Mouse (Mus musculus) lung, postnatal 10 days (tissue): Measurements from ENCODE around the gene Coa4.

Source experiments
- DNase-seq: peaks from one replicate; pipeline ENCODE4 v3.0.0; 2021

Gene Coa4

GRCm38 (mm10) chr7:100504740-100505487 is 32.0 kb upstream of the Coa4 start:
- DNase-seq: no peak

DNA sequence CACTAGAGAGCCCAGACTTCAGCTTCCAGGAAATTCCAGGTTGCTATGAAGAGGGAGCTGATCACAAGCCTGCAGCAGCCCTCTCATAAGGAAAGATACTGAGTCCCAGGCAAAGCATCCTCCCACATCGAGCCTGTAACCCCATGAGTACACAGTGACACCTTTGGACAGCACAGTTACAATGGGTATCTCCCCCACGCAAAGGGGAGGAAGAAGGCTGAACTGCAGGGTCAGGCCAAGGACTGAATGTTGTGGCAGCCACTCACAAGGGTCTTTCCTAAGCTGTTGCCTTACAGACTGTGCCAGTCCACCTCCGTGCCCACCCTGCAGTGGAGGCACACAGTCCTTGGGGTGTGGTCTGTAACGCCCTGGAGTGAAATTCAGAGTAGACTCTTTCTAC is 30.4 kb upstream of the Coa4 start:
- DNase-seq: no peak

- no peak for DNase-seq
Observed at GRCm38 (mm10) chr7:100508670-100509069, 28.2 kb upstream of the Coa4 start.

- no peak for DNase-seq
Observed at GRCm38 (mm10) chr7:100511602-100512001, 25.3 kb upstream of the Coa4 start.

DNA sequence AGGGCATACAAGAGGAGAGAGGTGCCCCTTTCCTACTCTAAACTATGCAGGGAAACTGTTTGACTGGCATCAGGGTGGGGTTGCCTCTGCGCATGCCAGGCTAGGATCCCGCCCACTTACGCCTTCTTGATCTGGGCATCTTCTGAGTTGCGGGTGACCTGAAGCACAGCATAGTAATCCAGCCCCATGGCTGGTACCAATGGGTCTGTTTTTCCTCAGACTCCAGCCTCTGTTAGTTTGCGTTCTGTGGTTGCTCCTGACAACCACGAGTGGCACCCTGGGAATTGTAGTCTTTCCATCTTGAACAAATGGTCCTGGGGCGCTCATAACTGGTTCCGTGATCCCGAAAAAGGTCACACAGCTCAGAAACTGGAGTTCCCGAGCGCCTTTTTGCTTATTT is 22.3 kb upstream of the Coa4 start, which contains the start of gene Dnajb13:
TSS of gene Dnajb13 (minus strand) at position 388 of the 400 bp plus-strand sequence.
- DNase-seq: no peak

- no peak for DNase-seq
Observed at GRCm38 (mm10) chr7:100520204-100520603, 16.7 kb upstream of the Coa4 start.

DNA sequence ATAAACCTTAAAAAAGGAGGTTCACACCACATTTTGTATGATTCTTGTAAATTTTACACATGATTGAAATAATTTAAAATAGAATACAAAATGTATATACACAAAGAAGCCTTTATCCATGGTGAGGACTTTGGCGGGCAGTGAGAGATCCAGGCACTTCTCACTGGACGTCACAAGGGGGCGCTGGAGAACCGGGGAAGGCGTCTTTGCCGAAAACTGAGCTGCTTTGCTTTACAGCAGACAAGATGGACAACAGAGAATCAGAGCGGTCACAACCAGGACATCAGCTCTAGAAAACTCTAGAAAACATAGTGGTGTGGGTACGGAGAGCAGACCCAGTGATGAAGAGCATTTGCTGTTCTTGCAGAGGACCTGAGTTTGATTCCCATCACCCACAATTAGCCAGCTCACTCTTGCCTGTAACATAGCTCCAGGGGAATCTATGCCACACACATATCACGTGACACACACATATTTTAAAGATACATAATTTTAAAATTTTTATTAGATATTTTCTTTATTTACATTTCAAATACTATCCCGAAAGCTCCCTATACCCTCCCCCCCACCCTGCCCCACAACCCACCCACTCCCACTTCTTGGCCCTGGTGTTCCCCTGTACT is 16.1 kb upstream of the Coa4 start:
- DNase-seq: peak; percentile 90

GRCm38 (mm10) chr7:100522222-100522621 is 14.6 kb upstream of the Coa4 start:
- no peak for DNase-seq

DNA sequence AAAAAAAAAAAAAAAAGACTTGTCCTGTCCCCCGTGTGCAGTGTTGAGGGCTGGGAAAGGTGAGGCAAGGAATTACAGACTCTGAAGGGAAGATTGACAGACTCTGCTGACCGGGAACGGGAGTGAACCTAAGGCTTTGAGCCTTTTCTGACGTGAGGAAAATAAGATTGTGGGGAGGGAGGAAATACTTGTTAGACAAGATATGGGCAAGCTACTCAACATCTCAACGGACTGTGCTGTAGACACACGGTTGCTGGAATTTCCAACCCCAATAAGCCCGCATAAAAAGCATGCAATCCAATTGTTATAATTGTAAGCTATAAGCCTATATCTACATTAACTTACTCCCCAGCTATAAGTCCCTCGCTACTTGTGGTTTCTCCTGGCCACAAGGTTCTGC is 12.2 kb upstream of the Coa4 start:
- no peak for DNase-seq

- no peak for DNase-seq
Observed at GRCm38 (mm10) chr7:100530766-100531165, 6.1 kb upstream of the Coa4 start.

- DNase-seq: peak; percentile 44
Observed at GRCm38 (mm10) chr7:100533503-100533902, 3.4 kb upstream of the Coa4 start.

DNA sequence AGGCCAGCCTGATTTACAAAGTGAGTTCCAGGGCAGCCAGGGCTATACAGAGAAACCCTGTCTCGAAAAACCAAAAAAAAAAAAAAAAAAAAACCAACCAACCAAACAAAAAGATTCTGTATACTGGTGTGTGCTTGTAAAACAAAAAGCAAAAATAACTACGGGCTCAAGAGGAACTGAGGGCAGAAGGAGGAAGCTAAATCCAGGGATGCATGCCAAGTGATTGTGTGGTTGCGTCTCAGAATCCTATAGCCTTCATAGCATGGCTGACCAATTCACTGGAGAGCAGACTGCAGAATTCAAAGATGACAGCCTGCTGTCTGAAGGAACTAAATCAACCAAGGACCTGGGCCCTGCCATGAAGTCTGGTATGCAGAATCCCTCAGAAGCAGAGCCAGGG is 2.7 kb upstream of the Coa4 start:
- DNase-seq: no peak

GRCm38 (mm10) chr7:100535831-100536230 is 1.0 kb upstream of the Coa4 start:
- DNase-seq: no peak

DNA sequence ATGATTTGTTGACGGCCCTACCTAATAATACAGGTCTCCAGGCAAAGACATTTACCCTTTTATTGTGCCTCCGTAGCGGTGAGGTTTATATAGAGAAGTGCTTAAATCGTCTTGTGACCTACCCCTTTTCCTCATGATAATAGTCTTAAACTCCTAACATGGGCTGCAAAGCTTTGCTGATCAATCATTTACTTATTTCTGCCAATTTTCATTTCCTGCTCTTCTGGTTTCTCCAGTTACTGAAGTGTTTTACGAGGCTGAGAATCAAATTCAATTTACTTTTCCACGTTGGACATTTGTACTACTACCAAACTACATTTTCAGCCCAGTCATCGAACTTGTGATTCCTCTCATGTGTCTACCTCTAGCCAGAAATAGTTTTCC is 640 bp downstream of the Coa4 start:
- DNase-seq: no peak

DNA sequence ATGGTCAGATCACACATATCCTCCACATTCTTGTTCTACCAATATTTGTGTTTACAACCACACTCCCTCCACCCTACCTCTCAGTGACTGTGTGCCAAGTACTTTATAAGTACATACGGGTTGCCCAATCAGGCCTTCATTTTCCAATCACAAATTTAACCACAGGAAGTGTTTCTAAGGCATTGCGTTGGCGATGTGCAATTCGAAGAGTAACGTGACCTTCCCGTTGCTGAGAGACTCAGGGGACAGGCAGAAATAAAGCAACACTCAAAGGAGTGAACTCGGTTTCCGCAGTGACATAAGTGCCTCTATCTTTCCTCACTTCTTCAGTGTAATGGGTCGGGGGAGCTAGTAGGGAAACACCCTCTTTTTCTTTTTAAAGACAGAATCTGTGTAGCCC is 2.6 kb downstream of the Coa4 start:
- DNase-seq: no peak

DNA sequence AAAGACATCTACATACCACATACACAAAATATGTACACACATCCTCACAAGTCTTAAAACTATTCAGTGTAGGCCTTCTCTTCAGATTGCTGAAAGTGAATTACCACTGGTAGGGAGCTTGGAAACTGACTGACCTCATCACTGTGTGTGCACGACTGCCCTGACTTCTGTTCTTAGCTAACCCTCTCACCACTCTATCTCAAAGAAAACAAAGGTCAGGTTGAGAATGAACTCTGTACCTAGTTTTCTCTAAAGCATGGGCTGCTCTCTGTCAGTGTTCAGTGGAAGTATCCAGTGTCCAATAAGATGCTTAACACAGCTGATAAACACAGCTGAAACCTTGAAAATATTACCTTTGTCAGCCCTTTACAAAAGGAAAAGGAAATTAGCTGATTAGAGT is 7.6 kb downstream of the Coa4 start:
- no peak for DNase-seq

DNA sequence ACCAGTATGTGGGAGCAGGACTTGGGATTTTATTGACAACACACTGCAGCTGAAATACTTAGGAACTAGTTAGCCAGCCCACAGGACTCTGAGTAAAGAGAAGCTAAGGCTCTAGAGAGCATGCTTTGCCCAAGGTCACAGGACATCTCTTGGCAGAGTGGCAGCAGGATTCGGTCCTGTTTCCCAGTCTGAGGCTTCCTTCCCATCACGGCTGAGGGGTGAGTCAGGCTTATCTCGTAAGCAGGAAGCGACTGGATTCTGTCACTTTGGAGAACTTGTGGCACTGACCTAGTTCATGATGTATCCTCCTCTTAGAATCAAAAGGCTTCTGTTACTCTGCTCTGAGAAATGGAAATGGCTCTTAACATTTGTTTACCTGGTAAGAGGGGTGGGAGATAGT is 10.8 kb downstream of the Coa4 start:
- no peak for DNase-seq

DNA sequence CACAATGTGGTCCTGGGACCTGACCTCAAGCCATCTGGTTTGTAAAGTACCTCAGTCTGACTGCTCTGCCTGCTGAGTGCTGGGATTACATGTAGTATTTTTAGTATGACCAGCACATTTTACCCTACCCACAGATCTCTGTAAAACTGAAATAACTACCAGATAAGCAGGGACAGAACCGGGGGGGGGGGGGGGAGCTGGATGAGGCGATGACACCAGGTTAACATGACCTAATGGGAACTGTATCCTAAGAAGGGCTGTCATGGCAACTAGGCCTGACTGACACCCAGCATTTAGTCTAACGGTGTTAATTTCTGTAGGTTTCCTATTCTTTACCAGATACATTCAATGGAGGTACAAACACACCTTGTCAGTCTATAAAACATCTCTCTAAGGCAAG is 12.9 kb downstream of the Coa4 start:
- DNase-seq: no peak

DNA sequence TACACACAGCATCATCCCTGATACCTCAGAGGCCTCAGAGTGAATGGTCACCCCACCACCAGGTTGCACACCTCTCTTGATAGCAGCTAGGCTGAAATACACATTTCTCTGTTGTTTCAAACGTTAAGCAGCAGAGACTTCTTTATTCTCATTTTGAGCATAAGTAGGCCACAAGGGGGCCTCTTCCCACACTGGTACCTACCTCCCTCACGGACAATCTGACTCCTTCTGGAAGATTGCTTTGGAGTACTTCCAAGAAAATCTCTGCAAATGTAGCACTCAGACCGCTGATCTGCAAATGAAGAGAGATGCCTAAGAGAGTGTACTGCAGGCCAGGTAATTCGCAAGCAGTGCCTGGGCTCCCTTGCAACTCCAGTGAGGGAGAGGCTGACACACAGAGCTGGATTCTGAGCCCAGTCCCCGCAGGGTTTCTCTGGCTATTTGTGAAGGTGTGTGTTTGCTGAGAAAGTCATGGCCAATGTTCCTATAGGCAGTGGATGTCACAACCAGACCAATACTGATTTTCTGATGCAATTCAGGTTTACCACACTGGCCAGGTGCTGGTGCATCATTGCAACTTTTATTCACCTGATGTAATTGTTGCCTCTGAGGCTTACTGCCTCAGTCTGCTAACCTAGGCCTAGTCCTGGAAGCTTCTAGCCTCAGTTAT is 13.6 kb downstream of the Coa4 start:
- peak; percentile 54 for DNase-seq

GRCm38 (mm10) chr7:100554939-100555338 is 18.1 kb downstream of the Coa4 start:
- no peak for DNase-seq

DNA sequence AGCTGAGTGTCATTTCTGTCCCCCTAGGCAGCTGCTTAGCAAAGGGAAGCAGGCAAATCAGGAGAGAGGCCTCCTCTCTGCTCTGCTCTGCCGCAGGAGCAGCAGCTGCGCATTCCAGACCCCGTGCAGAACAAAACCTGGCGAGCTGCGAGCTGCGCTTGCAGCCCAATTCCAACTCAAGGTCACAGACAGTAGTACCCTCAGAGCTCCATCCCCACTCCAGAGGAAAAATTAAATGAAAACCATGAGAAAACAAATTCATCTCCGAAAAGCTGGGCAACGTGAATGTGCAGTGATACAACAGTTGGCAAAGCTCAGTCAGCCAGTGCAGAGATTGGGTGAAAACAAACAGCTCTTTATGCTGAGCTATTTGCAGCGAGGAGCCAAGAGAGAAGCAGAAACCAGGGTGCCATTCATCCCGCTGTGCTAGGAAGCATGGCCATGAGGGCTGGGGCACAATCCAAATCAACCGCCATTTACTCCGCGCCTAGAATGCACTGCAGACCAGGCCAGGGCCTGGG is 18.6 kb downstream of the Coa4 start:
- no peak for DNase-seq

DNA sequence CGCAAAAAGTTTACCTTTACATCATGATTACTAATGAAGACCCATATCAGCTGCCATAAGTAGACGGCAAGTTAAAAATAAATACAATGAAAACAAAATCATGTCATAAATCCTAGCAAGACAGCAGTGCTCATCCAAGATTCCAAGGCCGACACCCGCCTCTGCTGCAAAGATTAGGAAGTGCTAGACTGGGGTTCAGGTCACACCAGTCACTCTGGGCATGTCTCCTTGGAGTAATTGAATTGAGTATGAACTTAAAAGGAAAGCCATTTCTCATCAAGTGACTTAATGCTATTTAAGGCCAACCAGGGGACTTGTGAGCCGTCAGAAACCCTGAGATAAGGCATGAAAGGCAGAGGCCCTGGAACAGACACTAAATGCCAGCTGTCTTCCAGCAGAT is 20.4 kb downstream of the Coa4 start:
- DNase-seq: no peak

DNA sequence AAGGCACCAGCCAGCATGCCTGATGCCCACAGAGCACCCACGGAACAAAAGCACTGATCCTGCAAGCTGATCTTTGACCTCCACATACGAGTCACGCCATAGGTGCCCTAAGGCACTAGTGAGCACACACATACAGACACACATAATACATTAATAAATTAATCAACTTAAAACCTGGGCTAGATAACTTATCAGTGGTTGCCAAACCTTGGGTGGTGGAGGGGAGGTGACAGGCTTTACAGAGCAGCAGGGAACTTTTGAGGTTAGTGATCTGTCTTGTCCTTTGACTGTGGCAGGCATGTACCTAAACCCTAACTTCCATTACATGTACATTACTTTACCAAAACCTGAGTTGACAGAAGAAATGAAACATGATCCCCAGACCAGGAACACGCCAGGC is 22.5 kb downstream of the Coa4 start:
- no peak for DNase-seq
